Mouse (Mus musculus) adrenal gland, adult 18-20 months (tissue): ENCODE measurements around the gene Pdx1. TPM values are rescaled to one million over a fixed set of nuclear protein-coding genes. Genes with fewer than 3 reads are reported as not detected.

Experiments
- DNase-seq, 2 experiments: peaks; one replicate each; pipeline ENCODE4 v3.0.0; 2021 to 2022; ENCODE audit warnings: low spot score in 2 of 2
- total RNA-seq, 2 experiments: library from RNA; stranded (reverse); gene quantifications; 1 replicate in 1 of 2; 2 replicates in 1 of 2; pipeline ENCODE4 v1.2.3; 2021

The Pdx1 gene
- total RNA-seq, 2 experiments from 2014 or later: not detected

DNA sequence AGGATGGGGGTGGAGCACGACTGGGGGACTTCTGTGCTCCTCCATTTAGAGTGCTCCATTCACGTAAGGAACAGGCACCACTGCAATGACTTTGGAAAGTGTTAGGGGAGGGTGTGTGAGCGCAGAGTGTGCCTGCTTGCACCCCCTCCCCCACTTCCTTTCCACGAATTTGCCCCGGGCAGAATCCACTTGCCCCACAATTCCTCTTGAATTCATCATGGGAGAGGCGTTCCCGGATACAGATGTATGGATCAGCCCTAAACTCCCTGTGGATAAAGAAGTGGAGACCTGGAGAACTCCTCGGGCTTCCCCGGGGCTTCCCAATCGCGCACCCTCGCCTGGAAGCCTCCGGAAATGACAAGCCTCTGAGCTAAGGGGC, 7.8 kb downstream of the Pdx1 start:
- DNase-seq: no peak

DNA sequence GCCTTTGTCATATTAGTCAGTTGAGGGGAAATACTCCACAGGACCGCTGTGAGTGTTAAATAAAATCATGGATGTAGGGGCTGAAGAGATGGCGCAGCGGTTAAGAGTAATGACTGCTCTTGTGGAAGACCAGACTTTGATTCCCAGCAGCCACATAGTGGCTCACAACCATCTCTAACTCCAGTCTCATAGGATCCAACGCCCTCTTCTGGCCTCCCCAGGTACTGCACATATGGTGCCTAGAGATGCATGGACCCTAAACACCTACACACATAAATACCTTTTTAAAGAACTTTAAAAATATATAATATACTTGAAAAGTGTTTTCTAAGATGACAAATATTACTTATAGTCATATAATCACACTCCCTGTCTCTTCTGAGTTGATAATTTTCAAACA, 14.6 kb downstream of the Pdx1 start:
- DNase-seq: no peak

DNA sequence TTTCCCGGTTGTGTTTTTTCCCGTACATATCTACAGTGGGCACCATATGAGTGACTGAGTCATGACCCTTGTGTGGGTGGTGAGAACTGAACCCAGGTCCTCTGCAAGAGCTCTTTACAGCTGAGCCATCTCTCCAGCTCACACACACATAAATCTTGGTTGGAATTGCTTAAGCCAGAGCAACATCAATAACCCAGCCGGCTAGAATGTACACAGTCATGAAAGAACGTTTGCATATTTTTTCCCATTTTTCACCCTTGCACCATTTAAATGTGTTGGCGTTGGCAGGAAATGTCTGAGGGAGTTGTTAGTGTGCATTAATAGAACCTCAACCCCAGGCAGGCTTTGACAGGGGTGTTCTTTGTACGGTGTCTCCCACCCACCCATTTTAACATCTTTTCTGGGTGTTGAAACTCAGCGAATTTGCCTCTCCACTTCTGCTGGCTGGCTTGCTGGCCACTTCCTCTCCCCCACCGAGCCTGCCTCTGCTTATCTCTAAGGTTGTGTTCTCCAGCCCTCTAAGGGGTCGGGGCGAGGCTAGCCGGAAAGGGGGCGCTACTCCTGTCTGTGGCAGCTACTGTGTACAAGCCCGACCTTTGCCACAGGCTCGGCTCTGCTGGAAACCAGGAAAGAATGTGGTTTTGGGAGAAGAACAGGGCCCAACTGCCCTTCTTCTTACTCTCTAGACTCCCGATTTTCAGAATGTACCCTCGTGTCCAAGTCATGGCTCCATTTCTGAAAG, 22.2 kb downstream of the Pdx1 start:
- no peak for DNase-seq

DNA sequence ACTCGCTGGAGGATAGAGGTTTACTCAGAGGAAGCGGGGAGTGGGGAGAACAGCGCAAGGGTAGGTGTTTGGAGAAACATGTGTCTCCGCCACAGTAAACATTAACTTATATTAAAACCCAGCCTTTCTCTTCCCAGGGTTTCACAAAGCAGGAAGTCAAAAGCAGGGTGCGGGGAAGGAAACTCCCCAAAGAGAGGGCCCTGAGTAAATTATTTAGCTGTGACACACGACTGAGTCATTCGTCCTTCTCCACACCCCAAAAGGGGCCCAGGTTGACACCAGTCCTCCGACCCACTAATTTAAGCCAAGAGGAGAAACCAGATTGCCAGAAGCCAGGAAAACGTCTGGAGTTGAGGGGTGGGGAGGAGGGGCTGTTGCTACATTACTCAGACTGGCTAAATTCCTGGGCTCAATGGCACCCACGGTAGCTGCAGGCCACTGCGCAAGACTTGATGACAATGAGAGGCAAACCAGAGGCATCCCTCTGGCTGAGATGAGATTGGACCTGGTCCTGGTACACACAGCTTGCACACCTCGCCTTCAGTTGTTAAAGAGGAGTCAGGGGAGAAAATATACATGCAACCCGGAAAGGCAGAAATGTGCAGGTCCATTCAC, 22.9 kb downstream of the Pdx1 start:
- no peak for DNase-seq

DNA sequence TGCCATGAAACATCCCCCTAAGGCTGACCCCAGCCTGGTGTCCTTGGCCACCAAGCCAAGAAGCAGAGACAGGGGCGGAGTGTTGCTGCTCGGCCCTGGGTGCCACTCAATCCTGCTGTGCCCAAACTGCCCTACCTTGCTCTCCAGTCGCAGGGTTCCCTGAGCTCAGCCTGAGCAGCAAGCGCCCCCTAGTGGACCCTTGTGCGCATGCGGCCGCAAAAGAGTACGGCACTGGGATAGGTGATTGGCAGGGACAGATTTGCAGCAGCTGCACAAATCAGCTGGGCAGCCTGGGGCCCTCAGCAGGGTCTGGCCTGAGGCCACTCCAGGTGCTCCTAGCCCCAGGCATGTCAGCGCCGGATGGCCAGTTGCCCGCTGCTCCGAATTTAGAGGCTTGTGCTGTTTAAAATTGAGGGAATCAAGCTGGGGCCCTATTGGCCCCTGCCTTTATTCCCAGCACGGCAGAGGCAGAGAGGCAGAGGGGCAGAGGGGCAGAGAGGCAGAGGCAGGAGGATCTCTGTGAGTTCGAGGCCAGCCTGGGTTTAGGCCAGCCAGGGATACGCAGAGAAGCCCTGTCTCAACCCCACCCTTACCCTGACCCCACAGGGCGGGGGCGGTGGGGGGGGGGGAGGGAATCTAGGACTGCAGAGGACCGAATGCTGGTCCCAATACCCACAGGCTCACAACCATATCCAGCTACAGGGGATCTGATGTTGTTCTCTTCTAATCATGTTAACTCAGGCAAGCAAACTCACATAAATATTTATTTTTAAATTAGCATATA, 23.6 kb downstream of the Pdx1 start:
- peak; percentile 52 to 56 for DNase-seq

DNA sequence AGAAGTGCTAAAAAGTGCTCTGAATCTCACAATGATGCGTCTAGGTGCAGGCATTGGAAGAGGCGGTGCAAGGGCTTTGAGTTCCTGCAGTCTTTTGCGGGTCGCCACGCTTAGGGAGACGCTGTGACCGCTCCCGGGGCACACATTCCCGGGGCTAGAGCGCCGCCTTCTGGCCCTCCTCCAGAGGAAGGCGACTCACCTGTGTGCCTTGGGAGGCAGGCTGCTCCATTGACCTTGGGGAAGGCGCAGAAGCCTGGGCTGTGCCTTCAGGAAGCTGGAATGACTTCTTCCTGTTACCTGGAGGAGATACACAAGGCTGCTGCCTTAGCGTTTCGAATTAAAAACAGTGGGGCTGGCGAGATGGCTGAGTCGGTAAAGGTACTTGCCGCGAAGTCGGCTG, 24.4 kb downstream of the Pdx1 start:
- no peak for DNase-seq

DNA sequence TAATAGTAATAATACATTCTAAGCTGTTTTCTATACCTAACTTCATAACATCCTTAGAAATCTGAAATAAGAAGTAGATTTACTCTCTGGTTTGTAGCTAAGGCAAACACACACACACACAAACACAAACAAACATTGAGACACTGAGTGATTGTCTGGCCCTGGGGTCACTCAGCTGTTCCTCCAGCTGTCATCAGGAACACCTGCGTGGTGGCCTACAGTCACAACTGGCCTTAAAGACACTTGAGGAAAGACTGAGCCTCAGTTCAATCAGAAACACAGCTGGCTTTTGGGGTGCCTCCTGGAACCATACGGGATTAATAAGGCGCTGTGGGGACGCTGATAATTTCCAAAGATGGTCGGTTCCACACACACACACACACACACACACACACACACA, 27.5 kb downstream of the Pdx1 start:
- DNase-seq: no peak

DNA sequence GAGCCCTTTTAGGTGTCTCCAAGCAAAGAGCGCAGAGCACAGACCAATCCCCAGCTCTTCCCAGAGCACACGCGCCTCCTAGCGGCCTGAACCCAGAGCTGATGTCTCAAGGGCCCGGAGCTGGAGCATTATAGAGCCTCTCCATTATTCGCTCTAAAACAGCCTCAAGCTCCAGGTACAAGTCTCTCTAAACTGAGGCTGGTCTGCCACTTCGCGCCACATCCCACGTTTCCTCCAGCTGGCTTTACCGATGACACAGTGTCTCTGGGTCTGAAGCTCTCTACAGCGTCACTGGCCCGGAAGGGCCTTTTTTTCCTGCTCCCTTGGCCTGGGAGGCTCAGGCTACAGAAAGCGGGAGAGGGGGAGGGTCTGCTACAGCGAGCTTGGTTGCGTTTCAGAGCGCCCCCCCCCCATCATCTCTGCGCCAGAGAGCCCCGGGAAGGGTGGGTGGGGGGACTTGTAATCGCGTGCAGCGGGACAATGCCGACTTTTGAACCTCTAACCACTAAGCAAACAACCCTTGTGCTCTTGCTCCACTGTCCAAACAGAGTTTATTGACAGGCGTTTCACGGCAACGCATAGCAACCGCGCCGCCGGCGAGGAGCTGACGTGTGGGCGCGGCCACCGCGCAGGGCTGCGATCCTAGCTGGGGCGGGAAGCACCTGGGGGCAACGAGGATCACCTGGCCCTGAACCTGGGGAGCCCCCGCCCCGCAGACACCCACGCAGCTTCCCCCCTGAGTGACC, 29.7 kb downstream of the Pdx1 start:
- peak; percentile 24 to 42 for DNase-seq

DNA sequence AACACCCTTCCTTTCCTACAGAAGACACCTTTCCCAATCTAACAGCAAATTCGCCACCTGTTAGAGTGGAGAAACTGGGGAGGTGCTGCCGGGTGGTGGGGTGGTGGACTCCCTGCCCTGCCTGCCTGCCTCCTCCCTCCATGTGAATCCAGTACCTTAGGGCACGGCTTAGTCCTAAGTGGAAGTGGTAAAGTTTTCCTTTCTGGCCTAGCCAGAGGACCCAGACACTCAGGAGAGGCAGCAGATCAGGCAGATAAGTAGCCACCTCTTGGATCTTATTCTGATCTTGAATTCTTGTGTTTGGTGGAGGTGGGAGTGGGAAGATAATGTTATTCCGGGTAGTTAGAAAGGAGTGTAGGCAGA, 30.2 kb downstream of the Pdx1 start:
- no peak for DNase-seq

DNA sequence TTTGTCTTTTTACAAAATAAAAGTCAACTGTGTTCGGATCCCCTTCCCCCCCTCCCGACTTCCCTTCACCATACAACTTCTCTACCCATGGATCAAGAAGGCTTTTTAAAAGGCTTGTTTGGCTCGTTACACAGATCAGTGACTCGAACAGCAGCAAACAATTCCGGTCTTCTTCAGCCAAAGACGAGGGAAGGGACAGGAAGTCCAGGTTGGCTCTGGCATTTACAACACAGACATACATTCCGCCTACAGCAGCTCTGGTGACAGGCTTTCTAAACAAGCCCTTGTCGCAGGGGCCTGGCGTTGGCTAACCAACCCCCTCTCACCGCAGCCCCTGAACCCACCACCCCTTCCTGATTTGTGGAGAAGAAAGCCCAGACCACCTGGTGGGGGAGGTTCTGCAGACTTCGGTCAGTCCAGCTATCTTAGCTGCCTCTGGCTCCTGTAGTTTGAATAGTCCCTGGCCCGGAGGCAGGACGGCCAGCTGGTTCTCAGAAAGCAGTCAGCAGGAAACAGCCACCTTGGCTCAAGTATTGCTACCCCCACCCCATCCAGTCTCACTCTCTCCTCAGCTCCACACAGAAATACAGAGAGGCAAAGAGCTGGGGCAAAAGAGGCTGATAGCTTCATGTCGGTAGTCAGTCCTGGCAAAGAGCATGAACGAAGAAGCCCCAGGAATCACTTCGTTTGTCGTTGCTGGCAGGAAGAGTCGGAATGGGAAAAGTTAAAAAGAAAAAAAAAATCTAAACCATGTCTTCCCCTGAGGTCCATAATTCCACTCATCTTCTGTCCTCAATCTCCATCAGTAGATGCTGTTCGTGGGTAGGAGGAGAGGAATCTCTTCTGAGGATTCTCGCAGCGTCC, 31.4 kb downstream of the Pdx1 start:
- DNase-seq: no peak

DNA sequence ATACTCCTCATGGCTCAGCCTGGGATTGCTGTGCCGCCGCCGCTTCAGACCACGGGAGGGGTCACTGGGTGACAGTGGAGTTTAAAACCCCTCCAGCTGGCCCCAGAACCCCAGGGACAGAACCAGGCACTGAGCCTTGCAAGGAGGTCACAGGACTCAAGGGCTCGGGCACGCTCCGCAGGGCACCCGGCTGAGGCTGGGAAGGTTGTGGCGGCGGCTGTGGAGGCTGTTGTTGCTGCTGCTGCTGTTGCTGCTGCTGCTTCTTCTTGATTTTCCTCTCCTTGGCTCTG, 32.0 kb downstream of the Pdx1 start:
- DNase-seq: no peak

DNA sequence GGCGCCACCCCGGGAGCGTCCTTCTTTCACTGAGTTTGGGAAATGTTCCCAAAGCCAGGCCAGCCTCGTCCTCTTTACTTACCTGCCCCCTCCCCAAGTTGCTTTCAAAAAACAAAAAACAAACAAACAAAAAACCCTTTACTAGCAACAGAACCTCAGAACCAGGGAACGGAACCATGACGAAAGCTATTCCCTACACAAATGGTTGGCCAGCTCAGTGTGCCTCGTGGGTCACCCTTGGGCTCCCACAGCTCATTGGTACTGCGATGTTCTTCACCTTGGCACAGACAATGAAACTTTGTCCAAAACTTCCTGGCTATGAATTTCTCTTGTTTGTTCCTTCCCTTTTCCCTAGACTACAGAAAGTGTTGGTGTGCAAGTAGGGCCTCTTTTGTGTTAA, 32.4 kb downstream of the Pdx1 start:
- DNase-seq: no peak

DNA sequence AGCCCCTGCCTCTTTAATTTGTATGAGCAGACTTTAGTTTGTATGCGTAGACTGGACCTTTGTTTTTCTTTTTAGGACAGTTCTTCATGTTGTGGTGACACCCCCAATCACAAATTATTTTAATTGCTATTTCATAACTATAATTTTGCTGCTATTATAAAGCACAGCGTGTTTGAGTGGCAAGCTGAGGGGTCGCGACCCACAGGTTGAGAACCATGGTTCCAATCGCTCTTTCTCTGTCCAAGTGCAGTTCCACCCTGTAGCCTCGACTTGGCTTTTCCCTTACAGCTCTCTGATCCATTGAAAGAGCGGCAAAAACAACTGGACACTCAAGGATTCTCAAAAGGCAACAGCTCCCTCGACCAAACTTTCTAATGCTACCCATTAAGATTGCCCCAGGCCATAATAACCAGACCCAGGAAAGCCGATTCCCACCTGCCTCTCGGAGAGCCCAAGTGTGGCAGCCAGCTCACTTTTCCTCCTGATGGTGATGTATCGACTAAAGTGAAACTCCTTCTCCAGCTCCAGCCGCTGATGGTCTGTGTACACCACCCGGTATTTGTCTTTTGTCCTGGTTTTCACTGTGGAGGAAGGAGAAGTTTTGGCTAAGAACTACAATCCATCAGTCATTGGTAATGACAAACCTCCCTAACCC, 33.1 kb downstream of the Pdx1 start:
- DNase-seq: no peak

DNA sequence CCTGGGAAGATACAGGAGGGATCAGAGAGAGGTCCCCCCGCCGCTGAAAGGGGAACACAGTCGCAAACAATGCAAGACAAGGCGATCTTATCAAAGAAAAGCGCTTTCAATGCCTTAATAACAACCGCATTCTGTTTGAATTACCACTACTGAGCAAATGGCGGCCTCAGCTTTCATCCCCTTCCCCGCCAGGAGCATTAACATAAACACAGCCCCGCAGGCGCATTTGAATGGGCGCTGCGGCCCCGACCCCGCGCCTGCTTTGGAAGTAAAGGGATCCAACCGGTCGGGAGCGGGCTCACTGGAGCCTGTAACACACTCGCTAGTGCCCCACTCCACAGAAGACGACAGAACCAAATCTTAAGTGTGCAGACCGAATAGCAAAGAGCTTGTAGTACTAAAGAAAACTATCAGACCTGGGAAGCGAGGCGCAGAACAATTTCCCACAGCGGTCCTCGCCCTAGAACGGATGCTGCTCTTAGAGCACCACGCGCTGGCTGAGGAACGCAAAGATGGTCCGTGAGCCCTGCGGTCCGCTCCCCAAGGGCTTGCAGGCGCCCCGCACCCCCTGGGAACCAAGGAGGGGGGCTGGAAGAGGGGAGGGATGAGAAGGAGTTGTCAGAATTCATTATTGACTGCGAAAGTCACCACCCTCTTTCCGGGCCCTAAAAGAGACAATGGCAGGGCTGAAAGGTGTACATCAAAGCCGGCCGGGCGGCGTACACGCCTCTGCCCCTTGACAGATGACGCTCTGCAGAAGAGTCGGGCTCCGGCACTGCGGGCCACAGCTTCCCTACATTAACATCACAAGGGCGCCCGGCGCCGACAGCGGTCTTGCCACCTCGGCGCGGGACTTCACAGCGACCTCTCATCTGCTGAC, 34.8 kb downstream of the Pdx1 start:
- DNase-seq: no peak

DNA sequence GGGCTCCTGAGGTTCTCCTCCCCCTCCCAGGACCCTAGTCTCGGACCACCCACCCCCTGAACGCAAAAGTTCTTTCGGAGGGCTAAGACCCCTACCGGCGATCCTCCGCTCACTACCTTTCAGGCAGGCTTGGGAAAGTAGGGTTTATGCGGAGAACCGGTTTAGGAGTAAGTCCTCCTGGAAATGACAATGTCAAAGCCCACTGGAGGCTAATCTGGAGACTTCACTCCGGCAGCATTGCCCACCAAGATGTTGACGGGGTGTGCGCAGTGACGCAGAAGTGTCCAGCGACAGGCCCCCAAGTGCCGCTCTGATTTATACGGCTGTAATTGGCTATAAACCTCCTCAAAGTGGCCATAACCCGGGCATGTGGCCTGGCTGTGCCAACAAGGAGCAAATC, 35.4 kb downstream of the Pdx1 start:
- no peak for DNase-seq

DNA sequence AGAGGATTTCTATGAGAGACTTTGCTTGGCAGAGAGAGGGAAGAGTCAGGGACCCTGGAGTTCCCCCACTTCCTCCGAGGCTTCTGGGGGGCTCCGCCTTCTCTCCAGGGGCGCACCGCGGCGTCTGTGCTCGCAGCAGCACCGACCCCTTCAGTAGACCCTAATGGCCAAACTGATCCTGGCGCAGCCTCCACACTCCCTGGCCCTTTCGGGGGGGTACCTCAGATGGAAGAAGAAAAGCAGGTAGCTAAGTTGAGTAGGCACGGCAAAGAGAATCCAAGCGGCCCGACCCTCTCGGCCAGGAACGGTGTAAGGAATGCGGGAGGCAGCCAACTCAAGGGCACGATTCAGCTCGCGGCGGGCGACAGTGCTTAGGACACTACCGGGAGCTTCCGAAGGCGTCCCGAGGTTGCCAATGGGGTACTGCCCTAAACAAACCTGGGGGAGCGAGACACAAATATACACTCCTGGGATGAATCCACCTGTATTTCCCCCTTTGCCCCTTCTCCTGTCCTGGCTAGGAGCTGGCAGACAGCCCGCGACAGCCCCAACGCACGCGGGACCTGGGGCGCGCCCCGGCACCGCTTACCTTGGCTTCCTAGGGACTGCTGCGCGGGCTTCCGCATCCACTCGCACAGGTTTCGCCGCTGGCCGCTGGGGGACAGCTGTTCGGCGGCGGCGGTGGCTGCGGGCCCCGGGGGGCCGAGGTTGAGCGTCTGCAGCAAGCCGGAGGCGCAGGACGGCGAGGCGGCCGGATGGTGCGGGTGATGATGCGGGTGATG, 36.3 kb downstream of the Pdx1 start:
- no peak for DNase-seq

DNA sequence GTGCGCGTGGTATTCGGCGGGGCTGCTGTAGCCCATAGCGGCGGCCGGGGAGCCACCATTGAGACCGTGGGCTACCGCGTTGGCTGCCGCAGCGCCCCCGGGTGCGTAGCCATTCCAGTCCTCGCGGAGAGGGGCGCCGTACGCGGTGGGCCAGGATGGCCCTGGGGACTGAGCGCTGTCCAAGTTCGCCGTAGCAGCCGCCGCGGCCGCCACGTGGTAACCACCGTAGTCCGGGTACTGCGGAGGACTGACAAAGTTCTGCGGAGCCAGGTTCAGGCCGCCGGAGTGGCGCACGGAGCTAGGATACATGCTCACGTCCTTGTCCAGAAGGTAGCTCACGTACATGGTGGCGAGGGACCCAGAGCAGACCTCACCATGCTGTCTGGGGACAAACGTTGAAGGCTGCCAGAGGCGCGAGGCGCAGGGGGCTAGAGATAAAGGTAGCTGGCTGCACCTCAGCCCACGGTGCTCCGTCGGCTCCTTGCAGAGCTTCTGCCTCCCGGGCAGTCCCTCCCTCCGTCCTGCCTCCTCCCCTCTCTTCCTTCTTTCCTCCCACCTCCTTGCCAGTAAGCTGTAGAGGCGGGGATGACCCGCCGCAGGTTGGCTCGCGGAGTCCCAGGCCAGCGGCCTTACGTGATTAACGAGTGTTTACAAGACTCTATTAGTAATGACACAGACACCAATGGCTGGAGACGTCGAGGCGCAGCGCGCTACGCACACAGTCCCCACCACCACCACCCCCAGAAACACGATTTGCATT, 37.1 kb downstream of the Pdx1 start, which contains the start of gene Cdx2:
Gene Cdx2 (minus strand): TSS at position 633 of the 760 bp plus-strand sequence.
- DNase-seq: no peak

DNA sequence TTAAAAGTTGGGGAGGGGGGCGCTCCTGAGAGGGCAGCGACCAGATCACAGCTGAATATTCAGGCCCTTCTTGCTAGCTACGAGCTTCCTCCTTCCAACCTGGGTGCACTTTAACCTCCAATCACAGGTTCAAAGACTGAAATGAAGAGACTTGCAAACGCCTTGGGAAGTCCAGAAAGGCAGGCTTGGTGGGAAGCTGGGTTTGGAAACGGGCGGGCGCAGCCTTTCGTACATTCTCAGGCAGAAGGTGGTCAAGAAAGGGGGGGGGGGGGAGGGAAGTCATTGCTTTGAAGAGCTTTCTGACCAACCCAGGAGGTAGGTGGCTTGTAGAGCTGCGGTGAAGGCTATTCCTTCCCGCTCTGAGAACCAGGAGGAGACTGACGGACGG, 37.6 kb downstream of the Pdx1 start:
- no peak for DNase-seq
